Mouse (Mus musculus): ENCODE data around the gene C87499. TPM values are rescaled to one million over a fixed set of nuclear protein-coding genes. Genes with fewer than 3 reads are reported as not detected.

Gene C87499
- total RNA-seq (2021), result not detected
- polyA plus RNA-seq (2012; rRNA removed), result not detected in 2 replicates
- long read RNA-seq, result 0 reads

- Histone ChIP-seq H3K4me1 (ENCODE audit: control insufficient read depth, insufficient read depth, low read length) (no peaks in the 10 kb centered on the region), H3K9ac (ENCODE audit: low read depth, low read length) (no peak within 1 kb of the TSS), H3K36me3 (ENCODE audit: control insufficient read depth, insufficient read depth, low read length) (no peaks in the 10 kb centered on the region), H3K4me3 (no peak within 1 kb of the TSS), H3K79me2 (replicated peaks; ENCODE audit: control insufficient read depth, insufficient read depth, low read length) (no peaks in the 10 kb centered on the region), H3K27ac (no peak within 1 kb of the TSS), H3K27me3 (ENCODE audit: control insufficient read depth, insufficient read depth, low read length) (no peaks in the 10 kb centered on the region)
- 83% methylated on average over 4 of the region's 4 CpGs for WGBS
- intact Hi-C loops (cut with DNase I), result no loop called here
- DNase-seq, result no peak
- no peak for TF ChIP-seq CTCF (IDR thresholded peaks at IDR 0.05)
- no peak for TF ChIP-seq EP300 (IDR thresholded peaks at IDR 0.05; ENCODE audit: insufficient read depth, low read depth, low read length)
- no peak for TF ChIP-seq POLR2A (IDR thresholded peaks at IDR 0.05; ENCODE audit: insufficient read depth, low read depth, low read length)
These were observed at the start of gene C87499 for GRCm38 (mm10) chr4:88634311-88634710. C87499 (minus strand) TSS chr4:88634411.

GRCm38 (mm10) chr4:88683812-88684211 lies 49.6 kb upstream of the C87499 start, which contains the start of gene Ifna2:
Ifna2 (minus strand) TSS chr4:88683912.
- H3K79me2 ChIP-seq (replicated peaks; ENCODE audit: control insufficient read depth, insufficient read depth, low read length), result no peaks in the 10 kb centered on the region
- H3K27me3 ChIP-seq (ENCODE audit: control insufficient read depth, insufficient read depth, low read length), result no peaks in the 10 kb centered on the region
- WGBS, result 92% methylated on average over 1 of the region's 1 CpGs
- H3K36me3 ChIP-seq (ENCODE audit: control insufficient read depth, insufficient read depth, low read length), result no peaks in the 10 kb centered on the region
- intact Hi-C loops (cut with DNase I), result loop anchor here (5.0 kb wide), 1 partner anchor 138 kb away; no protein-coding TSS in a partner anchor
- TF ChIP-seq CTCF (IDR thresholded peaks at IDR 0.05) (no peak), EP300 (IDR thresholded peaks at IDR 0.05; ENCODE audit: insufficient read depth, low read depth, low read length) (no peak), POLR2A (IDR thresholded peaks at IDR 0.05; ENCODE audit: insufficient read depth, low read depth, low read length) (no peak)
- H3K9ac ChIP-seq (ENCODE audit: low read depth, low read length), result no peak within 1 kb of the TSS
- no peak within 1 kb of the TSS for H3K27ac ChIP-seq
- H3K4me3 ChIP-seq, result no peak within 1 kb of the TSS
- no peak for DNase-seq
- H3K4me1 ChIP-seq (ENCODE audit: control insufficient read depth, insufficient read depth, low read length), result no peaks in the 10 kb centered on the region

DNA sequence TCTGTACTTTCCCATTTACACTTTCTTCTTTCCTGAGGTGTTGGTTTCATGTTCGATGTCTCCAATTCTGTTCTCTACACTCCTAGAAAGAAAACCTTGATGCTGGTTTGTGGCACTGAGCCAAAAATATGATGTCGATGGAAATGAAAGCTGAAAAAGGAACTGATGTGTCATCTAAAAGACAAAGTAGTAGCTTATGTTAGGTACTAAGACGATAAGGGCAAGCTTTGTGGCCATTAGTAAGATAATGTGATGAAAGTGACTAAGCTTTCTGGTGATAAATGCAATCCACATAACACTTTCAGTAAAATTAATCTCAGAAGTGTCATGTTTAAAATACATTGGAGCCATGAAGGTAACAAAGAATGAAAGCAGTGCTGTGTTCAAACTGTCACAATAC lies 47.1 kb upstream of the C87499 start:
- WGBS, result 29% methylated on average over 3 of the region's 3 CpGs
- Histone ChIP-seq H3K4me3 (no peak overlapping the region), H3K36me3 (ENCODE audit: control insufficient read depth, insufficient read depth, low read length) (no peaks in the 10 kb centered on the region), H3K27ac (no peak overlapping the region), H3K79me2 (replicated peaks; ENCODE audit: control insufficient read depth, insufficient read depth, low read length) (no peaks in the 10 kb centered on the region), H3K4me1 (ENCODE audit: control insufficient read depth, insufficient read depth, low read length) (no peaks in the 10 kb centered on the region), H3K9ac (ENCODE audit: low read depth, low read length) (no peak overlapping the region), H3K27me3 (ENCODE audit: control insufficient read depth, insufficient read depth, low read length) (no peaks in the 10 kb centered on the region)
- intact Hi-C loops (cut with DNase I), result loop anchor here (5.0 kb wide), 1 partner anchor 141 kb away; no protein-coding TSS in a partner anchor
- TF ChIP-seq EP300 (IDR thresholded peaks at IDR 0.05; ENCODE audit: insufficient read depth, low read depth, low read length) (no peak), CTCF (IDR thresholded peaks at IDR 0.05) (no peak), POLR2A (IDR thresholded peaks at IDR 0.05; ENCODE audit: insufficient read depth, low read depth, low read length) (no peak)
- DNase-seq, result no peak

GRCm38 (mm10) chr4:88680362-88680761 lies 46.2 kb upstream of the C87499 start:
- DNase-seq, result no peak
- intact Hi-C loops (cut with DNase I), result loop anchor here (5.0 kb wide), 1 partner anchor 142 kb away; no protein-coding TSS in a partner anchor
- WGBS, result 36% methylated on average over 8 of the region's 8 CpGs

GRCm38 (mm10) chr4:88676824-88677223 lies 42.6 kb upstream of the C87499 start, which contains the start of gene Ifna16:
Ifna16 (minus strand) TSS chr4:88676924.
- no peak within 1 kb of the TSS for H3K27ac ChIP-seq
- 64% methylated on average over 1 of the region's 1 CpGs for WGBS
- H3K4me1 ChIP-seq (ENCODE audit: control insufficient read depth, insufficient read depth, low read length), result no peaks in the 10 kb centered on the region
- no peak within 1 kb of the TSS for H3K9ac ChIP-seq (ENCODE audit: low read depth, low read length)
- TF ChIP-seq POLR2A (IDR thresholded peaks at IDR 0.05; ENCODE audit: insufficient read depth, low read depth, low read length), result no peak
- no peaks in the 10 kb centered on the region for H3K27me3 ChIP-seq (ENCODE audit: control insufficient read depth, insufficient read depth, low read length)
- H3K4me3 ChIP-seq, result no peak within 1 kb of the TSS
- no peak for DNase-seq
- no peaks in the 10 kb centered on the region for H3K36me3 ChIP-seq (ENCODE audit: control insufficient read depth, insufficient read depth, low read length)
- intact Hi-C loops (cut with DNase I), result no loop called here
- no peaks in the 10 kb centered on the region for H3K79me2 ChIP-seq (replicated peaks; ENCODE audit: control insufficient read depth, insufficient read depth, low read length)

More at GRCm38 (mm10) chr4:88680362-88680761, 46.2 kb upstream of the C87499 start:
- no peak overlapping the region for H3K27ac ChIP-seq
- H3K79me2 ChIP-seq (replicated peaks; ENCODE audit: control insufficient read depth, insufficient read depth, low read length), result no peaks in the 10 kb centered on the region
- H3K27me3 ChIP-seq (ENCODE audit: control insufficient read depth, insufficient read depth, low read length), result no peaks in the 10 kb centered on the region
- TF ChIP-seq POLR2A (IDR thresholded peaks at IDR 0.05; ENCODE audit: insufficient read depth, low read depth, low read length) (no peak), CTCF (IDR thresholded peaks at IDR 0.05) (peak; percentile 67)
- H3K4me3 ChIP-seq, result no peak overlapping the region
- H3K9ac ChIP-seq (ENCODE audit: low read depth, low read length), result no peak overlapping the region
- no peaks in the 10 kb centered on the region for H3K36me3 ChIP-seq (ENCODE audit: control insufficient read depth, insufficient read depth, low read length)
- H3K4me1 ChIP-seq (ENCODE audit: control insufficient read depth, insufficient read depth, low read length), result no peaks in the 10 kb centered on the region

DNA sequence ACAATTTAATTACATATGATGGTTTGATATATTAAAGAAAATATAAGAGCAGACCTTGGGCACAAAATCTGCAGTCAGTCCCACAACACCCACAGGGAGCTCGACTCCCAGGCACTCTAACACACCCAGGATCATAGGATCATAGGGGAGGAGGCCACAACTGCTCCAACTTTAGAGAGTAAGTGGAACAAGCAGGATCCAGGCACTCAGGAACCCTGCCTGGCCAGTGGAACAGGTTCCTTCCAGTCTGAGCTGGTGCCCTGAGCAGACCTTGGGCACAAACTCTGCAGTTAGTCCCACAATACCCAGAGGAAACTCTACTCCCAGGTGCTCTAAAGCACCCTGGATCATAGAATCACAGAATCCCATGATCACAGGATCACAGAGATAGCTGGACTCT lies 21.2 kb upstream of the C87499 start:
- no peak for TF ChIP-seq EP300 (IDR thresholded peaks at IDR 0.05; ENCODE audit: insufficient read depth, low read depth, low read length)
- TF ChIP-seq POLR2A (IDR thresholded peaks at IDR 0.05; ENCODE audit: insufficient read depth, low read depth, low read length), result no peak
- TF ChIP-seq CTCF (IDR thresholded peaks at IDR 0.05), result no peak
- Histone ChIP-seq H3K79me2 (replicated peaks; ENCODE audit: control insufficient read depth, insufficient read depth, low read length) (no peaks in the 10 kb centered on the region), H3K27ac (no peak overlapping the region), H3K36me3 (ENCODE audit: control insufficient read depth, insufficient read depth, low read length) (no peaks in the 10 kb centered on the region), H3K9ac (ENCODE audit: low read depth, low read length) (no peak overlapping the region), H3K27me3 (ENCODE audit: control insufficient read depth, insufficient read depth, low read length) (no peaks in the 10 kb centered on the region; the same call in 1 of the 2 replicates), H3K4me1 (ENCODE audit: control insufficient read depth, insufficient read depth, low read length) (no peaks in the 10 kb centered on the region), H3K4me3 (no peak overlapping the region)
- WGBS, result 15% methylated on average over 1 of the region's 1 CpGs
- intact Hi-C loops (cut with DNase I), result no loop called here
- DNase-seq, result no peak
